Comparison of ENCODE assay signal across 7 mouse cellular contexts in the genomic region with DNA sequence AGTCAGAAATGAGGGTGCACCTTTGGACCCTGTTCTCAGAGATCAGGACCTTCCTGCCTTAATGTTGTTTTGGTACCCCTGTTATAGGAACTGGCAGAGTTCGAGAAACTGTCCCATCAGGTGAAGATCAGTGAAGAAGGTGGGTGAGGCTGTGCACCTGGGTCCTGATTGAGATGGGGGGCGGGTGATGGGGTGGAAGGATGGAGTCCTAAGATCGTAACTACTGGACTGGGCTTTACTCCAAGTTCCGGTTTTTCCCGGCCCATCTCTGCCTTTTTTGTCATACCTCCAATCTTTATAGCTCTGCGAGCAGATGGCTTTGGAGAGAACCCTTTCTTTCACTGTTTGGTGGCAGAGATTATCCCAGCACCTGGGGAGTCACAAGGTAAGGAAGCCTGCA. TPM values are rescaled to one million over a fixed set of nuclear protein-coding genes. Genes with fewer than 3 reads are reported as not detected.
DNase-seq lines count a peak whose midpoint lies in the region; ATAC-seq lines count a peak whose summit lies in the region.

No protein-coding gene starts in this region.

- H3K27me3 ChIP-seq in neural tube, embryonic 11.5 days (ENCODE audit: control insufficient read depth, insufficient read depth, low read length) = no peaks in the 10 kb centered on the region
- H3K27me3 ChIP-seq in forebrain, embryonic 12.5 days = no peaks in the 10 kb centered on the region
- H3K27me3 ChIP-seq in limb, embryonic 12.5 days = no peaks in the 10 kb centered on the region
- H3K27me3 ChIP-seq in stomach, embryonic 15.5 days (replicated peaks) = no peaks in the 10 kb centered on the region

- peak overlapping the region; percentile 58 for H3K9ac ChIP-seq in neural tube, embryonic 11.5 days (ENCODE audit: low read length)
- peak overlapping the region; percentile 73 for H3K9ac ChIP-seq in forebrain, embryonic 12.5 days
- H3K9ac ChIP-seq in limb, embryonic 12.5 days (replicated peaks) = peak overlapping the region; percentile 82
- peak overlapping the region; percentile 63 for H3K9ac ChIP-seq in stomach, embryonic 15.5 days

- peak overlapping the region; percentile 40 for H3K4me3 ChIP-seq in neural tube, embryonic 11.5 days (ENCODE audit: low read depth, low read length)
- peak overlapping the region; percentile 47 for H3K4me3 ChIP-seq in forebrain, embryonic 12.5 days (replicated peaks)
- H3K4me3 ChIP-seq in limb, embryonic 12.5 days (replicated peaks) = peak overlapping the region; percentile 49
- H3K4me3 ChIP-seq in stomach, embryonic 15.5 days (replicated peaks) = peak overlapping the region; percentile 59

- H3K27ac ChIP-seq in neural tube, embryonic 11.5 days (ENCODE audit: low read depth, low read length) = 0 out of 2 replicates have a peak overlapping the region, but pooled peaks have one; percentile 45
- peak overlapping the region; percentile 59; the same call in 1 of the 2 replicates for H3K27ac ChIP-seq in forebrain, embryonic 12.5 days
- peak overlapping the region; percentile 32; the same call in 1 of the 2 replicates for H3K27ac ChIP-seq in limb, embryonic 12.5 days
- peak overlapping the region; percentile 63 for H3K27ac ChIP-seq in stomach, embryonic 15.5 days

- peak overlapping the region; percentile 69 for H3K4me2 ChIP-seq in neural tube, embryonic 11.5 days (ENCODE audit: low read depth)
- peak overlapping the region; percentile 73 for H3K4me2 ChIP-seq in forebrain, embryonic 12.5 days
- H3K4me2 ChIP-seq in limb, embryonic 12.5 days = peak overlapping the region; percentile 81
- peak overlapping the region; percentile 77 for H3K4me2 ChIP-seq in stomach, embryonic 15.5 days

- no peak for DNase-seq in neural tube, embryonic 11.5 days (ENCODE audit: low spot score)
- DNase-seq in neural tube, embryonic 10.5 days (ENCODE audit: extremely low spot score, low spot score) = no peak
- DNase-seq in spleen, postnatal 10 days (ENCODE audit: low spot score in 2 of 2) = no peak

- H3K36me3 ChIP-seq in neural tube, embryonic 11.5 days (ENCODE audit: control insufficient read depth, insufficient read depth, low read length) = no peaks in the 10 kb centered on the region; the same call in 1 of the 2 replicates
- H3K36me3 ChIP-seq in forebrain, embryonic 12.5 days (replicated peaks) = no peaks in the 10 kb centered on the region
- 0 out of 2 replicates have a peak, but pooled peaks cover 3% of the 10 kb centered on the region for H3K36me3 ChIP-seq in limb, embryonic 12.5 days
- H3K36me3 ChIP-seq in stomach, embryonic 15.5 days = no peaks in the 10 kb centered on the region

- peaks cover 8% of the 10 kb centered on the region for H3K4me1 ChIP-seq in neural tube, embryonic 11.5 days (ENCODE audit: control insufficient read depth, insufficient read depth, low read length)
- H3K4me1 ChIP-seq in forebrain, embryonic 12.5 days = peaks cover 15% of the 10 kb centered on the region
- peaks cover 10% of the 10 kb centered on the region for H3K4me1 ChIP-seq in limb, embryonic 12.5 days (replicated peaks)
- 0 out of 2 replicates have a peak, but pooled peaks cover 9% of the 10 kb centered on the region for H3K4me1 ChIP-seq in stomach, embryonic 15.5 days

- 43% methylated on average over 6 of the region's 6 CpGs for WGBS in neural tube, embryonic 11.5 days
- 42% methylated on average over 6 of the region's 6 CpGs for WGBS in forebrain, embryonic 12.5 days
- 42% methylated on average over 6 of the region's 6 CpGs for WGBS in limb, embryonic 12.5 days
- WGBS in stomach, embryonic 15.5 days = 21% methylated on average over 6 of the region's 6 CpGs

- no peak for ATAC-seq in neural tube, embryonic 11.5 days (ENCODE audit: insufficient read depth, low FRiP score, low TSS enrichment)
- ATAC-seq in forebrain, embryonic 12.5 days (ENCODE audit: low FRiP score) = peak; percentile 28; the same call in 1 of the 2 replicates
- no peak for ATAC-seq in limb, embryonic 12.5 days (ENCODE audit: insufficient number of reproducible peaks, insufficient read depth, low FRiP score, low TSS enrichment, low read depth)
- no peak for ATAC-seq in stomach, embryonic 15.5 days (ENCODE audit: insufficient read depth, low FRiP score, low read depth)
- no peak for ATAC-seq in megakaryocyte progenitor cell, adult 5-6 weeks (replicated peaks; ENCODE audit: poor library complexity)

- H3K9me3 ChIP-seq in neural tube, embryonic 11.5 days (ENCODE audit: control insufficient read depth, low read length) = no peaks in the 10 kb centered on the region
- H3K9me3 ChIP-seq in forebrain, embryonic 12.5 days = no peaks in the 10 kb centered on the region
- no peaks in the 10 kb centered on the region for H3K9me3 ChIP-seq in limb, embryonic 12.5 days
- no peaks in the 10 kb centered on the region for H3K9me3 ChIP-seq in stomach, embryonic 15.5 days

RNA-seq across cellular contexts. Expression of gene Sat2, which starts 0.6 kb away (rescaled TPM):
- polyA plus RNA-seq in neural tube, embryonic 11.5 days (2014; fragmentation: Nextera tagmentation; extraction: Ambion mirVana) = 14.9 and 19.0 TPM in 2 replicates
- polyA plus RNA-seq in forebrain, embryonic 12.5 days (2016; fragmentation: Nextera tagmentation; extraction: Ambion mirVana) = 15.8 and 21.5 TPM in 2 replicates
- 24.3 and 25.8 TPM in 2 replicates for polyA plus RNA-seq in limb, embryonic 12.5 days (2016; fragmentation: Nextera tagmentation; extraction: Ambion mirVana)
- 14.4 and 17.8 TPM in 2 replicates for polyA plus RNA-seq in stomach, embryonic 15.5 days (2015; fragmentation: Nextera tagmentation; extraction: Ambion mirVana)
- not detected in 2 replicates for total RNA-seq in megakaryocyte progenitor cell, adult 5-6 weeks (2015)
- 0.37 and 1.5 TPM in 2 replicates for total RNA-seq in megakaryocyte progenitor cell, adult 5-6 weeks (2017)

RNA-seq across cellular contexts. Expression of gene Shbg, which starts 4.7 kb away (rescaled TPM):
- not detected in 2 replicates for polyA plus RNA-seq in neural tube, embryonic 11.5 days (2014; fragmentation: Nextera tagmentation; extraction: Ambion mirVana)
- polyA plus RNA-seq in forebrain, embryonic 12.5 days (2016; fragmentation: Nextera tagmentation; extraction: Ambion mirVana) = not detected in 2 replicates
- not detected in 2 replicates for polyA plus RNA-seq in limb, embryonic 12.5 days (2016; fragmentation: Nextera tagmentation; extraction: Ambion mirVana)
- polyA plus RNA-seq in stomach, embryonic 15.5 days (2015; fragmentation: Nextera tagmentation; extraction: Ambion mirVana) = 0.99 and 2.1 TPM in 2 replicates
- not detected in 2 replicates for total RNA-seq in megakaryocyte progenitor cell, adult 5-6 weeks (2015)
- total RNA-seq in megakaryocyte progenitor cell, adult 5-6 weeks (2017) = not detected in 2 replicates

RNA-seq across cellular contexts. Expression of gene Fxr2, which starts 10.4 kb away (rescaled TPM):
- polyA plus RNA-seq in neural tube, embryonic 11.5 days (2014; fragmentation: Nextera tagmentation; extraction: Ambion mirVana) = 36.4 and 40.3 TPM in 2 replicates
- 46.0 and 48.9 TPM in 2 replicates for polyA plus RNA-seq in forebrain, embryonic 12.5 days (2016; fragmentation: Nextera tagmentation; extraction: Ambion mirVana)
- polyA plus RNA-seq in limb, embryonic 12.5 days (2016; fragmentation: Nextera tagmentation; extraction: Ambion mirVana) = 56.0 and 63.9 TPM in 2 replicates
- 21.0 and 27.0 TPM in 2 replicates for polyA plus RNA-seq in stomach, embryonic 15.5 days (2015; fragmentation: Nextera tagmentation; extraction: Ambion mirVana)
- 27.3 and 43.5 TPM in 2 replicates for total RNA-seq in megakaryocyte progenitor cell, adult 5-6 weeks (2015)
- total RNA-seq in megakaryocyte progenitor cell, adult 5-6 weeks (2017) = 35.5 and 41.5 TPM in 2 replicates

RNA-seq across cellular contexts. Expression of gene Atp1b2, which starts 16.7 kb away (rescaled TPM):
- polyA plus RNA-seq in neural tube, embryonic 11.5 days (2014; fragmentation: Nextera tagmentation; extraction: Ambion mirVana) = 7.2 and 7.7 TPM in 2 replicates
- polyA plus RNA-seq in forebrain, embryonic 12.5 days (2016; fragmentation: Nextera tagmentation; extraction: Ambion mirVana) = 11.9 and 12.6 TPM in 2 replicates
- polyA plus RNA-seq in limb, embryonic 12.5 days (2016; fragmentation: Nextera tagmentation; extraction: Ambion mirVana) = 3.0 and 4.8 TPM in 2 replicates
- polyA plus RNA-seq in stomach, embryonic 15.5 days (2015; fragmentation: Nextera tagmentation; extraction: Ambion mirVana) = 7.5 and 7.7 TPM in 2 replicates
- total RNA-seq in megakaryocyte progenitor cell, adult 5-6 weeks (2015) = 19.6 and 44.5 TPM in 2 replicates
- total RNA-seq in megakaryocyte progenitor cell, adult 5-6 weeks (2017) = 2.0 and 4.0 TPM in 2 replicates

RNA-seq across cellular contexts. Expression of gene Sox15, which starts 32.7 kb away (rescaled TPM):
- polyA plus RNA-seq in neural tube, embryonic 11.5 days (2014; fragmentation: Nextera tagmentation; extraction: Ambion mirVana) = not detected in 2 replicates
- not detected in 2 replicates for polyA plus RNA-seq in forebrain, embryonic 12.5 days (2016; fragmentation: Nextera tagmentation; extraction: Ambion mirVana)
- polyA plus RNA-seq in limb, embryonic 12.5 days (2016; fragmentation: Nextera tagmentation; extraction: Ambion mirVana) = 0.68 TPM in 1 of 2 replicates, not detected in the other
- polyA plus RNA-seq in stomach, embryonic 15.5 days (2015; fragmentation: Nextera tagmentation; extraction: Ambion mirVana) = 3.7 and 6.0 TPM in 2 replicates
- not detected in 2 replicates for total RNA-seq in megakaryocyte progenitor cell, adult 5-6 weeks (2015)
- 0.95 TPM in 1 of 2 replicates, not detected in the other for total RNA-seq in megakaryocyte progenitor cell, adult 5-6 weeks (2017)
